Mouse (Mus musculus) limb, embryonic 15.5 days (tissue): ENCODE measurements around the gene Pfn4. TPM values are rescaled to one million over a fixed set of nuclear protein-coding genes. Genes with fewer than 3 reads are reported as not detected.
A peak's percentile ranks its signal among the peaks of the same experiment; 100 is the strongest.
"Not testable (repeated sequence)": the region's sequence is repeated elsewhere in the genome, so short reads cannot be mapped to it uniquely, and the experiment has no call there.

ENCODE experiments used
- ATAC-seq: fragments of 200-750 bp; cut with Nextera tagmentation; 2 replicates; pipeline ENCODE4 v1.8.0; 2017; ENCODE audit warnings: low read depth, moderate TSS enrichment; ENCODE audit not compliant: insufficient number of reproducible peaks, low FRiP score, low TSS enrichment
- H3K27ac ChIP-seq: fragments of 300-500 bp; sonication (generic); 2 replicates; pipeline ENCODE4 v1.5.1; 2015; ENCODE audit warnings: moderate library complexity, mild to moderate bottlenecking, inconsistent platforms
- H3K27me3 ChIP-seq: fragments of 300-500 bp; sonication (generic); 2 replicates; pipeline ENCODE4 v1.6.1; 2015; ENCODE audit warnings: inconsistent platforms
- H3K36me3 ChIP-seq: fragments of 300-500 bp; sonication (generic); 2 replicates; pipeline ENCODE4 v1.6.1; 2015; ENCODE audit warnings: inconsistent platforms
- H3K4me1 ChIP-seq: fragments of 300-500 bp; sonication (generic); 2 replicates; pipeline ENCODE4 v1.6.1; 2015; ENCODE audit warnings: inconsistent platforms
- H3K4me2 ChIP-seq: fragments of 300-500 bp; sonication (generic); 2 replicates; pipeline ENCODE4 v1.6.1; 2015; ENCODE audit warnings: mild to moderate bottlenecking, inconsistent platforms
- H3K4me3 ChIP-seq: fragments of 300-500 bp; sonication (generic); 2 replicates; pipeline ENCODE4 v1.5.1; 2015; ENCODE audit warnings: mild to moderate bottlenecking, inconsistent platforms
- H3K9ac ChIP-seq: fragments of 300-500 bp; sonication (generic); 2 replicates; pipeline ENCODE4 v1.6.1; 2015; ENCODE audit warnings: inconsistent platforms
- H3K9me3 ChIP-seq: fragments of 300-500 bp; sonication (generic); 2 replicates; pipeline ENCODE4 v1.6.1; 2016; ENCODE audit warnings: inconsistent platforms
- WGBS: fragments of 180-500 bp; shearing (Covaris S2); methylation state at CpG from one replicate; pipeline ENCODE4 v1.1.7; 2015; 5-methylcytosine and 5-hydroxymethylcytosine counted together
- polyA plus RNA-seq: library from polyadenylated mRNA; unstranded; fragments of >200 nt; fragmentation: Nextera tagmentation; extraction: Ambion mirVana; gene quantifications from 2 replicates; pipeline ENCODE4 v1.2.1, GENCODE M21; 2015

Pfn4 gene
- polyA plus RNA-seq = 3.6 and 3.9 TPM in 2 replicates

DNA sequence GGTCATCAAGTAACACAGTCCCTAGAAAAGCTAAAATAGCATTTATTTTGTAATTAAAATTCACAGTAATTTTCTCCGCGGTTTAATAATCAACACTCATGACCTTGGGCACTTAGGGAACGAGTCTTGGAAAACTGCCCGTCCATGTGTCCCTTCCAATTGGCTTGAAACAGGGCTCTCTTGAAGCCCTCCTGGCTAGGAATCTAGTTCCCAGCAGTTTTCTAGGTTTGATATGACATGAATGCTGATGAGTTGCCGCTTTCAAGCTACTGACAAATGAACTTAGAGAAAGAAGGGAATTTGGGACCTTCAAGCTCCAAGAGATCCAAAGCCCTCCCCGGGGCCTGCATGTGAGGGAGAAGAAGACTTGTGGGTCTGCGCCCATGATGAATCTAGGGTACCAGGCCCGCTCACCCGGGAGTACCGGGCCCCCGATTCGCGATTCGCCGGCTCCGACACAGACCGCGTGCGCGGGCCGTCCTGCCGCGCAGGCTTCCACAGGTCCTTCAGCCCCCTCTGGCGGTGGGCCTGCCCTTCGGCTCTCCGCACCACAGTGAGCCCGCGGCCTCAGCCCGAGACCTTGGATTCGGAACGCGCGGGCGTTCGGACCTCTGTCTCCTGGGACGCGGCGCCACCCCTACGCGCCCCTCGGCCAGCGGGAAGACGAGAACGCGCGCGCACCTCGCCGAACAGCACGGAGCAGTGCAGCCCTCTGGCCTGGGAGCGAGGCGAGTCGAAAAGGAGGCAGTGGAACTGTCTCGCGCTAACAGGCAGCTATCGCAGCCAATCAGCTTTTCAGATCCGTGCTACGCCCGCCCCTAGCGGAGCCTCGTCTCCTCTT, at the start of gene Pfn4, which contains the start of gene Fam228b:
Gene Pfn4, plus strand, starts transcription at position 531 of the 841 bp plus-strand sequence.
Gene Fam228b, minus strand, starts transcription at position 776 of the 841 bp plus-strand sequence.
- Histone ChIP-seq H3K9me3 (no peaks in the 10 kb centered on the region), H3K4me1 (no peaks in the 10 kb centered on the region), H3K36me3 (no peaks in the 10 kb centered on the region), H3K27me3 (no peaks in the 10 kb centered on the region), H3K27ac (peak within 1 kb of the TSS; percentile 93), H3K9ac (peak within 1 kb of the TSS; percentile 87), H3K4me3 (peak within 1 kb of the TSS; percentile 81), H3K4me2 (peak within 1 kb of the TSS; percentile 66)
- peak; percentile 98 for ATAC-seq
- WGBS = 2% methylated on average over 61 of the region's 61 CpGs

DNA sequence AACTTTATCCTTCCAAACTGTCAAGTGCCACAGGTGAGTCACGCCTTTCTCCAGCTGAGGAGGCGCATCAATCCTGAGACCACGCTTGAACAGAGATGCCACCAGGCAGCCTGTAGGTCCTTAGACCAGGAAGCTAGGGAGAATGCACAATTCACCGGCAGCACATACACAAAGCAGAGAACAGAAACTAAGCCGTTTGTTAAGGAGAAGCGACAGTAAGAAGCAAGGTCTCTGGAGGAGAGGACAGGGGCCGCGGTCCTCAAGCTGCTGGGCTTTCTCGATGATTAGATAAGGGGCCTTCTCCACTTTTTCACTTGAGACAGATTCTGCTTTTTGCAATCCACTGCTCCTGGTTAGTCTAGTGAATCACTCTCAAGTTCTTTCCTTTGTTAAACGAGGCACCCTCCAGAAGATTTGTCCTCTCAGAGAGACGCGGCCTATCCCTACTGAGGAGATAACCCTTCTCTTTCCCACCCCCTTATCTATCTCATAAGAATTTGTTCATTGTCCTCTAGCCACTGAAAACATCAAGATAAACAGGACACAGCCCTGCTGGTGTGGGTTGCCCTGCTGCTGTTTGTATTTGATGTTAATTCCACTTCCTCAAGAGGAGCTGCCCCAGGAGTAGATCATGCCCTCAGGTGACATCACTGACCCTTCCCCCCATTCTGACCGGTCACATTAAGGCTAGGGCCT, 49.6 kb upstream of the Pfn4 start:
- WGBS = 85% methylated on average over 13 of the region's 13 CpGs
- H3K27ac ChIP-seq = no peak overlapping the region
- no peaks in the 10 kb centered on the region for H3K4me1 ChIP-seq
- H3K9ac ChIP-seq = no peak overlapping the region
- H3K36me3 ChIP-seq = 0 out of 2 replicates have a peak, but pooled peaks cover 3% of the 10 kb centered on the region
- no peaks in the 10 kb centered on the region for H3K9me3 ChIP-seq
- no peak for ATAC-seq
- no peak overlapping the region for H3K4me3 ChIP-seq
- no peaks in the 10 kb centered on the region for H3K27me3 ChIP-seq
- H3K4me2 ChIP-seq = no peak overlapping the region

DNA sequence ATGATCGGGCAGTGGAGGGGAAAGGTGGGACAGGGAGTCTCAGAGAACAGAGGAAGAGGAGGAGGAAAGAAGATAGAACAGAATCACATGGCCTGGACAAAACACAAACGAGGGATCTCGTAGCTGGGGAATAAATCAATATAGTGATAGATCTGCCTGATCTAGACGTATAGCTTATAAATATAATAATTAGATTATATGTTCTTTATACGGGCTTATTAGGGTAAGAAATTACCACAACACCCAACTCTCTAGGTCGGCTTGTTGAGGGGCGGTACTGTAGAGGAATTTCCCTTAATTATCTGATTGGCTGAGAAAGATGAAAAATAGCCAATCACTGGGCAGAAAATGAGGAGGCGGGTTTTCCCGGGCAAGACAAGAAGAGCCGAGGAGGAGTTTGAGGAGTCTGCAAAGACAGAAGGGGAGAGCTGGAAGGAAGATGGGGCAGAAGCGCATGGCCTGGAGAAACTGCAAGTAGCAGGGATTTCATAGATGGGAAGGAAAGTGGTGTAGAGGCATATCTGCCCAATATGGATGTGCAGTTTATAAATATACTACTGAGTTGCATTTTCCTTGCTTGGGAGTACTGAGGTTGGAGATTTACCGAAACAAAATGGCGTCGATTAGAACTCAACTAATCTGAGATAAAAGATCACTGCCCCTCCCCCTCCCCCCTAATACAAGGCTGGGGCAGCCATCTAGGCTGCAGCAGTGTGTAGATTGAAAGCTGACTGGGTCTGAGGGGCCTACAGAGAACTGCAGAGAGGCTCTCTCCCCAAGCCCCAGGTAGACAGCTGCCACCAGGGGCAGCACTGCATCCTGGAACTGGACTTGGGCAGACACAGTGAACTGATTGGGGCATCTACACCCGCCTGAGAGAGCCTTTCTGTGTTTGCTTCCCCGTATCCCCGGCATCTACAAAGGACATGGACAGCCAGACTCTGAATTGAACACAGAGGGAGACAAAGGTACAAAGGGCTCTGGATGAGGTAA, 48.8 kb upstream of the Pfn4 start:
- whole genome bisulfite sequencing = 74% methylated on average over 17 of the region's 17 CpGs
- ATAC-seq = no peak
- Histone ChIP-seq H3K4me1 (no peaks in the 10 kb centered on the region), H3K36me3 (no peaks in the 10 kb centered on the region), H3K4me2 (no peak overlapping the region), H3K27me3 (no peaks in the 10 kb centered on the region), H3K4me3 (no peak overlapping the region), H3K27ac (no peak overlapping the region), H3K9ac (no peak overlapping the region), H3K9me3 (no peaks in the 10 kb centered on the region)

DNA sequence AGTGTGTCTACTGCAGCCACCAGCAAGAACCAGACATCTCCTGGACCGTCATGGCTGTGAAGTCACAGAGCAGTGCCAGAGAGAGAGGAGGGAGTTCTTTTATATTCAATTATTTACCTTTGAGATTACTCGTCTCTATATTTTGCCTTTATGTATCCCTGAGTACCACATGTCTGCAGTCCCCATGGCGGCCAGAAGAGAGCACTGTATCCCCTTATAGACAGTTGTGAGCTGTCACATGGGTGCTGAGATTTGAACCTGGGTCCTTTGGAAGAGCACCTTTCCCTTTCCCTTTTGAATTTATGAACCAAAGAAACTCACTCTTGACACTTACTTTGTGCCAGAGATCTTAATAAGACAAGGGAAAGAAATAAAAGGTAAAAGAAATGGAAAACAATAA, 39.7 kb upstream of the Pfn4 start:
- Histone ChIP-seq H3K4me2 (no peak overlapping the region), H3K9ac (no peak overlapping the region), H3K27ac (no peak overlapping the region), H3K36me3 (no peaks in the 10 kb centered on the region), H3K4me1 (no peaks in the 10 kb centered on the region), H3K9me3 (no peaks in the 10 kb centered on the region), H3K4me3 (no peak overlapping the region), H3K27me3 (no peaks in the 10 kb centered on the region)
- WGBS = 89% methylated on average over 3 of the region's 3 CpGs
- ATAC-seq = no peak

DNA sequence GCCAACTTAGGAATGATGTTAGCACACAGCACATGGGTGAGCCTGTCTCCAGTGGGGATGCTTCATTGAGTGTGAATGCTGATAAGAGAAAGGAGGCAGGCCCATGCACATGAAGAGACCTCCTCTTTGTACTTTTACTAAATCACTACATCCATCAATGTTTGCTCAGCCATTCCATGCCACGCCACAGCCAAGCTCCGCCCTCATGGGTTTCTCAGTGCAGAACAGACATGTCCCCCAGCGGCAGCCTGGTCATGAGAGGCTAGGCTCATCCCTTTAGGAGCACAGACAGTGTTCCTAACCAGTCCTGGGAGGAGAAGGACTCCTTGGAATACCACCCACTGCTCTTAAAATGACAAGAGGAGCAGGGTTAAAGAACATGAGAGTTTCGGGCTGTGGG, 37.2 kb upstream of the Pfn4 start:
- WGBS = 64% methylated on average over 4 of the region's 4 CpGs
- Histone ChIP-seq H3K9ac (no peak overlapping the region), H3K4me3 (no peak overlapping the region), H3K36me3 (no peaks in the 10 kb centered on the region), H3K27ac (no peak overlapping the region), H3K9me3 (no peaks in the 10 kb centered on the region), H3K4me1 (no peaks in the 10 kb centered on the region), H3K4me2 (no peak overlapping the region), H3K27me3 (no peaks in the 10 kb centered on the region)
- ATAC-seq = no peak

DNA sequence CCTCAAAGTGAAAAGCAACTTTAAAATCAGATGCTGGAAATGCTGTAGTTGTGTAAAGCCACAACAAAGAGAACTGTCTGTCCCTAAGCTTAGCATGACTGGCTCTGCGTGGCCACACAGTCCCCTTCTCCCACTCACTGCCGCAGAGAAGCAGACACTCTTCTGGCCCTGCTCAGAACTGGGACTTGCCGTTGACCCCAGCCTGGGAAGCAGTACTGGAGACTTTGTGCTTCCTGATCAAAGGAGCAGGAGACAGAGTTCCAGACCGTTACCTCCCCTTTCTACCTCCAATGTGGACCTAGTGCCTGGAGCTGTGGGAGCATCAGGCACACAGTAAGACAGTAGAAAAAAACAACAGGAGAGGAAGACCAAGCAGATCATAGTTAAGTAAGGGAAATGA, 36.5 kb upstream of the Pfn4 start:
- Histone ChIP-seq H3K27me3 (no peaks in the 10 kb centered on the region), H3K36me3 (no peaks in the 10 kb centered on the region), H3K4me3 (no peak overlapping the region), H3K27ac (no peak overlapping the region), H3K4me1 (no peaks in the 10 kb centered on the region), H3K4me2 (no peak overlapping the region), H3K9ac (no peak overlapping the region), H3K9me3 (no peaks in the 10 kb centered on the region)
- WGBS = 49% methylated on average over 4 of the region's 4 CpGs
- ATAC-seq = no peak

DNA sequence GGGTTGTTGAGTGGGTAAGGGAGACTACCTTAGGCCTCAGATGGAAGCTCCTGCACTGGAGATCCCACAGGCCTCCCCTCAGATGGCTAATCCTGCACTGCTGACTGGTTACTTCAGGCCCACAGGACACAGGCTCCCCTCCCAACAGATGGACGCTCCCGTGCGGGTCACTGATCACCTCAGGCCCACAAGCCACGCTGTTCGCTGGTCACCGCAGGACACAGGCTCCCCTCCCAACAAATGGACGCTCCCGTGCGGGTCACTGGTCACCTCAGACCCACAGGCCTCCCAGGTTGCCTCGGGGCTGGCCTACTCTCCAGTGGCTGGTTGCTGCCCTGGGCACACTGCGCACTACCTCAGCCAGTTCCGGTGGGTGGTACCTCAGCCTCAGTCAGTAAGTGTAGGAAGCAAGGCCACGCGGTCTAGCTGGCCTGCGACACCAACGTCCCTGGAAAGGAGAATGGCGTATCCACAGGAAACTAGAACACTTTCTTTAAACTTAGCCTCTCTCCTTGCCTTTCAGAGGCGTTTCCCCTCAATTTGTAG, 30.7 kb upstream of the Pfn4 start, which contains the start of gene Fam228a:
Gene Fam228a, minus strand, starts transcription at position 400 of the 546 bp plus-strand sequence.
- Histone ChIP-seq H3K9ac (no peak within 1 kb of the TSS), H3K36me3 (no peaks in the 10 kb centered on the region), H3K4me2 (no peak within 1 kb of the TSS), H3K4me1 (no peaks in the 10 kb centered on the region), H3K4me3 (no peak within 1 kb of the TSS), H3K9me3 (no peaks in the 10 kb centered on the region), H3K27me3 (no peaks in the 10 kb centered on the region), H3K27ac (no peak within 1 kb of the TSS)
- ATAC-seq = 0 out of 2 replicates have a peak, but pooled peaks have one; percentile 7
- WGBS = 86% methylated on average over 18 of the region's 18 CpGs

DNA sequence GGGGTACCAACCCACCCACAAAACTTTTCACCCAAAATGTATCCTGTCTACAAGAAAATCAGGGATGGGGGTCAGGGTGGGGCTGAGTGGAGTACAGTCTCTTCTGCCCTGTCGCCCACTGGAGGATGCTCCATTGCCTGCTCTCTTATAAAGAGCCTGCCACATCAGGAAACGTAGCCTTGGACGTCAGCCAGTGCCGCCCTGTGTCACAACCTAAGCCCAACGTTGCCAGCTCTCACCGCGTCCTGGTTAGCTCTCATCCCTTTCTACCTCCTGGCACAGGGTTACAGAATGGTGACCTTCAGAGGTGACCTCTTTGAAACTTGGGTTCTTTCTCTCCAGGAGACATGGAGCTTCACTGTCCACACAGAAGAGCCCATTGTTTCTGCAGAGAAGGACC, 28.0 kb upstream of the Pfn4 start:
- 79% methylated on average over 7 of the region's 7 CpGs for WGBS
- no peaks in the 10 kb centered on the region for H3K27me3 ChIP-seq
- H3K27ac ChIP-seq = no peak overlapping the region
- no peaks in the 10 kb centered on the region for H3K9me3 ChIP-seq
- H3K4me2 ChIP-seq = no peak overlapping the region
- H3K4me1 ChIP-seq = no peaks in the 10 kb centered on the region
- H3K9ac ChIP-seq = no peak overlapping the region
- no peak for ATAC-seq
- no peak overlapping the region for H3K4me3 ChIP-seq
- H3K36me3 ChIP-seq = no peaks in the 10 kb centered on the region

DNA sequence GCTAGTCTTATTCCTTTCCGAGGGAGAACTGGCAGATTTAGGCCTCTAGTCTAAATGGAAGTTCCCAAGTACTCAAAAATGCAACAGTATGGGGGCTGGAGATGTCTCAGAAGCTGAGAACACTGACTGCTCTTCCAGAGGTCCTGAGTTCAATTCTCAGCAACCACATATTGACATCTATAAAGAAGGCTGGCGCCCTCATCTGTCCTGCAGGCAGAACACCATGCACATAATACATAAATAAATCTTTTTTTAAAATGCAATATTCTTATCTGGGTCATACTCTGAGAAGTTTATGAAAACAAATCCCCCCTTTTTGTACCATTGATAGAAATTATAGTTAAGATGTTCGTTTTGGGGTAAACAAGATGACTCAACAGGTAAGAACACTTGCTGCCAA, 26.6 kb upstream of the Pfn4 start:
- ATAC-seq = no peak
- H3K36me3 ChIP-seq = no peaks in the 10 kb centered on the region
- H3K4me2 ChIP-seq = no peak overlapping the region
- H3K9me3 ChIP-seq = no peaks in the 10 kb centered on the region
- H3K4me3 ChIP-seq = no peak overlapping the region
- H3K27me3 ChIP-seq = no peaks in the 10 kb centered on the region
- no peaks in the 10 kb centered on the region for H3K4me1 ChIP-seq
- no peak overlapping the region for H3K9ac ChIP-seq
- H3K27ac ChIP-seq = no peak overlapping the region
- WGBS = 81% methylated on average over 3 of the region's 3 CpGs

DNA sequence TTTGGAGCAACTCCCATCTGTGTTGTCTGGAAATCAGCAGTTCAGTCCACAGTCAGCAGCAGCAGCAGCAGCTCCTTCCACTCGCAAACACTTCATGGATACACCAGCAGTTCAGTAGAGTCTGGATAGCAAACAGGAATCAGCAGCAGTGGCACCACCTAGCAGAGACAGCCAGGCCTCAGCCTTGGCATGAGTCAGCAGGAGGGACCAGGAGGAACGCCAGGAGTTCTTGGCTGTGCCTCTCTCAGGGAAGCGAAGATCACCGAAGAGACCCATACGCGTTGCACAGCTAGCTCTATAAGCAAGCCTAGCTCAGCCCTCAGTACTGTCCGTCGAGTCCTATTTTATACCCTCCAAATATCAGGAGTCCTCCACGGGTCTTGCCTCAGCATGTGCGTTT, 24.3 kb upstream of the Pfn4 start:
- Histone ChIP-seq H3K36me3 (no peaks in the 10 kb centered on the region), H3K4me3 (no peak overlapping the region), H3K9ac (no peak overlapping the region), H3K9me3 (no peaks in the 10 kb centered on the region), H3K4me2 (no peak overlapping the region), H3K4me1 (no peaks in the 10 kb centered on the region), H3K27ac (no peak overlapping the region), H3K27me3 (no peaks in the 10 kb centered on the region)
- no peak for ATAC-seq
- 88% methylated on average over 10 of the region's 10 CpGs for WGBS

DNA sequence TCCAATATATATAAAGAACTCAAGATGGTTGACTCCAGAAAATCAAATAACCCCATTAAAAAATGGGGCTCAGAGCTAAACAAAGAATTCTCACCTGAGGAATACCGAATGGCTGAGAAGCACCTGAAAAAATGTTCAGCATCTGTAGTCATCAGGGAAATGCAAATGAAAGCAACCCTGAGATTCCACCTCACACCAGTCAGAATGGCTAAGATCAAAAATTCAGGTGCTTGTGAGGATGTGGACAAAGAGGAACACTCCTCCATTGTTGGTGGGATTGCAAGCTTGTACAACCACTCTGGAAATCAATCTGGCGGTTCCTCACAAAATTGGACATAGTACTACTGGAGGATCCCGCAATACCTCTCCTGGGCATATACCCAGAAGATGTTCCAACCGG, 14.4 kb upstream of the Pfn4 start:
- ATAC-seq, H3K27ac ChIP-seq, H3K9me3 ChIP-seq, H3K27me3 ChIP-seq, H3K4me3 ChIP-seq, H3K9ac ChIP-seq, H3K36me3 ChIP-seq, H3K4me1 ChIP-seq, H3K4me2 ChIP-seq: not testable (repeated sequence)
- 92% methylated on average over 4 of the region's 4 CpGs for WGBS
